Mouse (Mus musculus): ENCODE measurements around the gene Rbfox2.

DNA sequence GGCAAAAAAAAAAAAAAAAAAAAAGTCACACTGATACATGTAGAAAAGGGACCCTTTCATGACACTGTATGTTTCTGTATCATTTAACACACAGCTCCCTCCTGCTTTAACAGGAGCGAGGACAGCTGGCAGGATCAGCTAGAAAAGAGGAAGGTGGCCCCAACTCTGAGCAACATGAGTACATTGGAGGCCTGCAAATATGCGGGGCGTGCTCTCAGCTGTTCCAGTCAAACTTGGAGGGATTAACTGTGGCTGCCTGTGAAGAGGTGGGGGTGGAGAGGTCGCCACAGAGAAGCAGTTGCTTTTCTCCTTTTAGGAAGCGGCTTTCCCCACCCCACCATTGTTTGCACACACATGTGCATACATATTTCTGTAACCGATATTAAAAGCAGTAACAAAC is 143.5 kb downstream of the Rbfox2 start:
- TF ChIP-seq CTCF (IDR thresholded peaks at IDR 0.05; ENCODE audit: control insufficient read depth, insufficient read depth, low read length) (no peak), POLR2A (IDR thresholded peaks at IDR 0.05; ENCODE audit: borderline replicate concordance, control insufficient read depth, low read depth, low read length) (no peak)

Measured in bone marrow, adult 2 months (tissue).